Mouse (Mus musculus): Measurements from ENCODE around the gene Serpina1f. TPM values are rescaled to one million over a fixed set of nuclear protein-coding genes. Genes with fewer than 3 reads are reported as not detected.

Serpina1f gene
- polyA plus RNA-seq, 1 experiment from 2014 or later: not detected

DNA sequence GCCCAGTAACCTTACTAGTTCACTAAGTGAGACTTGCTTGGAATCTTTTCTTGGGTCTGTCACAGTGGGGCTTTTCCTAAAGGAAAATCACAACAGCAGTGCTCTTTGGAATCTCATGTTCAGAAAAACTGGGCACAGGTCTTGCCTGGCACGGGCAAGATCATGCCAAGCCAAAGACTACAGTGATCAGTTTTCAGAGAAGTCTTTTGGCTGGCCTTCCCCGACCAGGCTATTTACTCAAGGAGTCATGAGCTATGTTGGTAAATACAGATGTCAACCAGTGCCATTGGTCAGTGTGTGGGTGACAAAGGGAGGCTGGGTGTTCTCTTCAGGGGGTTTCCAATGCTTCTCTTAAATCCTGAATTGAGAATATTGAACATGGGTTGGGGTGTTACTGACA lies 36.2 kb downstream of the Serpina1f start:
- 89% methylated on average over 2 of the region's 2 CpGs for WGBS
- Histone ChIP-seq H3K4me1 (no peaks in the 10 kb centered on the region), H3K4me2 (replicated peaks) (no peak overlapping the region), H3K27me3 (no peaks in the 10 kb centered on the region), H3K9me3 (replicated peaks) (no peaks in the 10 kb centered on the region), H3K4me3 (no peak overlapping the region), H3K27ac (no peak overlapping the region), H3K36me3 (no peaks in the 10 kb centered on the region), H3K9ac (no peak overlapping the region)
- ATAC-seq (ENCODE audit: low FRiP score): no peak

DNA sequence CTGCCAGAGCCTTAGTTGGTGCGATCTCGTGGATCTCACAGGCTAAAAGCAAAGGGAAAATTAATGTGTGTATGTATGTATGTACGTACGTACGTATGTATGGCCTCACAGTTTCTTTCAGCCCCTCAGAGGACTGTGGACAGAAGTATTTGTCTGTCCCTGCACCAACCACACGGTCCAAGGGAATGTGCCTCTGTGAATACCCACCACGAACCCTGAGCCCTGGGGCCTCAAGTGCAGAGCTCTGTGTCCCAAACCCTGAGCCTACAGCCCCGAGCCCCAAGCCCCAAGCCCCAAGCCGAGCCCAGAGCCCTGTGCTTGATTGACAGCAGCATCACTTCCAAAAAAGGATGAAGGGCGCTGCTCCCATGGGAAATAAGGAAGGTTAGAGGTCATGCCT lies 37.3 kb downstream of the Serpina1f start:
- Histone ChIP-seq H3K4me1 (no peaks in the 10 kb centered on the region), H3K9me3 (replicated peaks) (no peaks in the 10 kb centered on the region), H3K27ac (no peak overlapping the region), H3K27me3 (no peaks in the 10 kb centered on the region), H3K36me3 (no peaks in the 10 kb centered on the region), H3K9ac (no peak overlapping the region), H3K4me2 (replicated peaks) (no peak overlapping the region), H3K4me3 (no peak overlapping the region)
- 88% methylated on average over 10 of the region's 10 CpGs for WGBS
- no peak for ATAC-seq (ENCODE audit: low FRiP score)

DNA sequence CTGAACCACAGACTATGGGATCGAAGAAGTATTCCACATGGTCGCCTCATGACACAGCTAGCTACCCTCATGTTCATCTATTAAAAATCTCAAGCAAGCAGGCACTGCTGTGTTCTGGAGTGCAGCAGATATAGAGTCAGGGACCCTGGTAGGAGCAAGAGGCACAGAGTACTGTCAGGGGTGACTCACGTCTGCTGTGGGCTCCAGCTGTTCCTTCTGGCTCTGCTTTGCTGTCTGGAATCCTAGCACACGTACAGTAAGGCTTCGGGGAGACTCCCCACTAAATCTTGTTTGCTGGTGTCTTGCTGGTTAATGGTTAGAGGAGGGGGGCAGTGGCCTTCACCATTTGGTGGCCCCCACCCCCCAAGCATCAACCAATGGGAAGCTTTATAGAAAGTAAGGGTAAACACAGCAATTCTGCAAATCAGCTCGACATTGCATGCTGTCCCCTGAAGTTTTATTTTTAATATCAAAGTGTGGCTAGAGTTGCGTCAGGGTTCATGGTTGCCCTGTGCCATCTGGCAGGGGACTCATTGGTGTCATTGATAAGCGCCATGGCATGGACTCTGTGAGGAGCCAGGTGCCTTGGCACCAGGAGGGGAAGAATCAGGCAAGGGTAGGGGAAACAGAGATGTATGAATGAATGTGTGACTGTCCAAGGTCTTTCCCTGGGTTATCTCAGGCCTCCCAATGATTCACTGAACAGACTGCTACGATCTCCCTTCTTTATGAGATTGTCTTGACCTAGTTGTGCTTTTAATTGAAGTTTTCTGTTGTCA lies 38.3 kb downstream of the Serpina1f start, which contains the start of gene Serpina6:
Gene Serpina6 (minus strand): TSS at position 365 of the 779 bp plus-strand sequence.
- H3K4me2 ChIP-seq (replicated peaks): no peak within 1 kb of the TSS
- H3K4me1 ChIP-seq: no peaks in the 10 kb centered on the region
- no peak within 1 kb of the TSS for H3K9ac ChIP-seq
- WGBS: 87% methylated on average over 9 of the region's 9 CpGs
- no peaks in the 10 kb centered on the region for H3K36me3 ChIP-seq
- ATAC-seq (ENCODE audit: low FRiP score): no peak
- no peaks in the 10 kb centered on the region for H3K9me3 ChIP-seq (replicated peaks)
- no peak within 1 kb of the TSS for H3K4me3 ChIP-seq
- no peaks in the 10 kb centered on the region for H3K27me3 ChIP-seq
- H3K27ac ChIP-seq: no peak within 1 kb of the TSS

DNA sequence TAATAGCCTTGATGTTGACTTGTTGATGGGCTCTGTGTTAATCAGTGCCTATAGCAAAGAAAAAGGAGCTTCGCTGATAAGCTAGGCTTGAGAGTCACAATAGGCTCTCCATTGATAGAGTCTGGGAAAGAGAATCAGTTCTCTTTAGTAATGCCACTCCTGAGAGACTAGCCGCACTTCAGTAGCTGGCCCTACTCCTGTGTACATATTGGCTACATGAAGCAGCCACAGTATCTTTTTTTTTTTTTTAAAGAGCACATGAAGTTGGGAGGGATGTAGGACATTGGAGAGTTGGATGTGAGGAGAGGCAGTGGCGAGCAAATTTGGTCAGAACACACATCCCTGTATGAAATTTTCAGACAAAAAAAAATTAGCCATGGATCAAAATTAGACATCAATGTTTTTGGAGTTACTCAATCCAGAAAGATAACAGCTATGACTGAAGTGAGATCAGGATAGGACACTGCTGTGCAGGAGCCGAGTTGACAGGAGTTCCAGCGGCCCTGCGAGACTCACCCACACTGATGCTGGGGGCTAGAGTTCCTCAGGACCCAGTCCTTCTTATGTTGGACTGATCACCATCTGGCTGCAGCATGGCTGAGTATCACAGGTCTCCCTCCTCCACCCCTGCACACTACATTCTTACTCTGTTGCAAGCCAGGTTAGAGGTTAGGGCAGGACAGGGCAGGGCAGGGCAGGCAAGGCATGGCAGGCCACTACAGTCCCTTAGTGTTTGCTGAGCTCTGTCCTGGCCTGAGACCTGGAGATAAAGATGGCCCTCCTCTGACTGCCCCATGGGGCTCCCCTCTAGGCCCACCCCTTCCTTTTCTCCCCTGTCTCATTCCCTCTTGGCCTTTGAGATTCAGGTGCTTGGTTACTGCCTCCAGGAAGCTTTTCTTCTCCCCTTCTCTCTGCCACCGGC lies 39.9 kb downstream of the Serpina1f start:
- H3K27me3 ChIP-seq: no peaks in the 10 kb centered on the region
- H3K36me3 ChIP-seq: no peaks in the 10 kb centered on the region
- H3K9ac ChIP-seq: no peak overlapping the region
- H3K27ac ChIP-seq: no peak overlapping the region
- no peaks in the 10 kb centered on the region for H3K4me1 ChIP-seq
- ATAC-seq (ENCODE audit: low FRiP score): no peak
- no peak overlapping the region for H3K4me3 ChIP-seq
- 86% methylated on average over 7 of the region's 7 CpGs for WGBS
- no peak overlapping the region for H3K4me2 ChIP-seq (replicated peaks)
- H3K9me3 ChIP-seq (replicated peaks): no peaks in the 10 kb centered on the region

DNA sequence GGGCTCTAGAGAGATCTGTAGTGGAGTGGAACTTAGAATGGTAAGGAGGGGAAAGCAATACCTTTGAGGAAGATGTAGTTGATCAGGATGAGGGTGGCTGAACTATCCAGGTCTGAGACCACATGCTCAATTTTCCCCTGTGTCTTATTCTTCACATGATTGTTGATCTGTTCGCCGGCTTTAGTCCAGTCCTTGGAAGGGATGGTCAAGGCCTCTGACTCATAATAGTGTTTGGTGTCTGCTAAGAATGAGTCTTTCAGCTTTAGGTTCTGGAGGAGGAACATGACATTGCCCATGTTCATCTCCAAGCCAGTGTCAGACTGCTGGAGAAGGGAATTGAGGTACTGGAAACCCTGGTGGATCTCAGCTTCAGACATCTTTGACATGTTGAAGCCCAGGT lies 41.5 kb downstream of the Serpina1f start:
- no peak overlapping the region for H3K27ac ChIP-seq
- H3K9me3 ChIP-seq (replicated peaks): no peaks in the 10 kb centered on the region
- no peaks in the 10 kb centered on the region for H3K4me1 ChIP-seq
- no peaks in the 10 kb centered on the region for H3K27me3 ChIP-seq
- ATAC-seq (ENCODE audit: low FRiP score): no peak
- no peak overlapping the region for H3K4me2 ChIP-seq (replicated peaks)
- H3K4me3 ChIP-seq: no peak overlapping the region
- 100% methylated on average over 2 of the region's 2 CpGs for WGBS
- H3K9ac ChIP-seq: no peak overlapping the region
- no peaks in the 10 kb centered on the region for H3K36me3 ChIP-seq

DNA sequence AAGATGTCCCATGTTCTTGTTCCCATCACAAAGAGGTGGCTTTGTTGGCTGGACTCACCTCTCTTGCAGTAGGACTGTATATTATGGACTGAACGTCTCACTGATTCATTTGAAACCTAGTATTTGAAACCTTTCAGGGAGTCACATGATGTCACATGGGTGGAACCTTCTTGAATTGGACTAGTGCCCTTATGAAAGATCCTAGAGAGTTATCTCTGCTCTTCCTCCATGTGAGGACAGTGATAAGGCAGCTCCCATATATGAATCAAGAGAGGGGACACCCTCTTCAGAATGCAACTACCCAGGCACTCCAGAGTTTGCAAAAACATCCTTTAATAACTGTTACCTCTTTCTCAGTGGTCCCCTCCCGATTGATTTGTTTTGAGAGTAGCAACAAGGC lies 49.0 kb downstream of the Serpina1f start:
- 77% methylated on average over 2 of the region's 2 CpGs for WGBS
- no peak for ATAC-seq (ENCODE audit: low FRiP score)

DNA sequence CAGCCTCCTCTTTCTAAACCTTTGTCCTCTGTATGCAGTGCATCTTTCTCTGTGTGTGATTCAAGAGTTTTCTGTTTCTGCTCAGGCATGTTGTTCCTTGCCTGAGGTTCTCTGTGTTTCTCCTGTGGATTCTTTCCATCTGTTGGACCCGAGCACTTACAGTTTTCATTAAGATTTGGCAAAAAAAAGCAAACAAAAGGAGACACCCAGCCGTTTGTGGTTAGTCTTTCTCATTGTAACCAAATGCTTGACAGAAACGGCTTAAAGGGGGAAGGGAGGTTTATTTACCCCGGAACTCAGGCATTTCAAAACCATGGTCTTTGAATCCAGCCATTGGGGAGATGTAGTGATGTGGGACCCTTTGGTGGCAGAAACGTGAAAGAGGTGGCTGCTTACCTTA lies 50.7 kb downstream of the Serpina1f start:
- H3K4me3 ChIP-seq: no peak overlapping the region
- no peaks in the 10 kb centered on the region for H3K27me3 ChIP-seq
- no peaks in the 10 kb centered on the region for H3K9me3 ChIP-seq (replicated peaks)
- no peaks in the 10 kb centered on the region for H3K4me1 ChIP-seq
- no peak for ATAC-seq (ENCODE audit: low FRiP score)
- H3K4me2 ChIP-seq (replicated peaks): no peak overlapping the region
- WGBS: 38% methylated on average over 5 of the region's 5 CpGs
- H3K36me3 ChIP-seq: no peaks in the 10 kb centered on the region
- no peak overlapping the region for H3K9ac ChIP-seq
- H3K27ac ChIP-seq: no peak overlapping the region

More for the DNA sequence above, 49.0 kb downstream of the Serpina1f start:
- Histone ChIP-seq H3K36me3 (no peaks in the 10 kb centered on the region), H3K9ac (no peak overlapping the region), H3K9me3 (replicated peaks) (no peaks in the 10 kb centered on the region), H3K27me3 (no peaks in the 10 kb centered on the region), H3K4me2 (replicated peaks) (no peak overlapping the region), H3K27ac (no peak overlapping the region), H3K4me1 (no peaks in the 10 kb centered on the region), H3K4me3 (no peak overlapping the region)

DNA sequence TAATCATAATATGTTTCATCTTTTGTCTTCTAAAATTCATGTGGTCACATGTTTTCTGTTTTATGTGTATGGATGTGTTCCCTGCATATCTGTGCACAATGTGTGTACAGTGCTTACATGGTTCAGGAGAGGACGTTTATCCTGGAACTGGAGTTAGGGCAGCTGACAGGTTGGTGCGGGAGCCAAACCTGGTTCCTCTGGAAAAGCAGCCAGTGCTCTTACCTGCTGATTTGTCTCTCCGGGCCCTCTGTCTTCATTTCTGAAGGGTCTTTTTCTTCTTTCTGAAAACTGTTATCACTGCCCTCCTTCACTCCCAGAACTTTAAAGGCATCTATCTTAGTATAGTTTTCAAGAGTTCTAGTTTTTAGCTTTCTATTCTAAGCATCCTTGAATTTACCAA lies 51.5 kb downstream of the Serpina1f start:
- no peaks in the 10 kb centered on the region for H3K9me3 ChIP-seq (replicated peaks)
- 84% methylated on average over 3 of the region's 3 CpGs for WGBS
- no peak for ATAC-seq (ENCODE audit: low FRiP score)
- H3K27me3 ChIP-seq: no peaks in the 10 kb centered on the region
- no peak overlapping the region for H3K4me2 ChIP-seq (replicated peaks)
- H3K4me1 ChIP-seq: no peaks in the 10 kb centered on the region
- H3K27ac ChIP-seq: no peak overlapping the region
- no peak overlapping the region for H3K9ac ChIP-seq
- H3K36me3 ChIP-seq: no peaks in the 10 kb centered on the region
- no peak overlapping the region for H3K4me3 ChIP-seq

DNA sequence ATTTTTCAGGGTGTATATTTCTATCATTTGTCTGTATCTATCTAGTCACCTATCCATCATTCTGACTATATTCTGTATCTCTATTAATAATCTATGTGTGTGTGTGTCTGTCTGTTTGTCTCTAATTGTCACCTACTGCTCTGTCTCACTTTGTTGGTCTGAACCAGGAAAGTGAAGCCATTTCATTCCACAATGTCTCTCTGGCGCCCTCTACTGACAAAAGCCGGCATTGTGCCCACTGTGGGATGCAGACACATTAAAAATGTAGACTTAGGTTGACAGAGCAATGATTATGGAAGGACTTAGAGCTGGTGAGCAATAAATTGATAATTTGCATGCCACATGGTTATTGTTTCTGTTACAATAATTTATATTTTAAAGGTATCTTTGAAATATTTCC lies 52.0 kb downstream of the Serpina1f start:
- WGBS: 0% methylated on average over 2 of the region's 2 CpGs
- H3K4me2 ChIP-seq (replicated peaks): no peak overlapping the region
- H3K4me3 ChIP-seq: no peak overlapping the region
- H3K9me3 ChIP-seq (replicated peaks): no peaks in the 10 kb centered on the region
- no peaks in the 10 kb centered on the region for H3K27me3 ChIP-seq
- peak; percentile 16; the same call in 1 of the 2 replicates for ATAC-seq (ENCODE audit: low FRiP score)
- H3K9ac ChIP-seq: no peak overlapping the region
- H3K4me1 ChIP-seq: no peaks in the 10 kb centered on the region
- no peak overlapping the region for H3K27ac ChIP-seq
- H3K36me3 ChIP-seq: no peaks in the 10 kb centered on the region

Other genes starting within 250 kb of the Serpina1f start
- not detected in 2 replicates for gene Ifi27l2b, start 238.3 kb downstream of the Serpina1f start, polyA plus RNA-seq (2016; fragmentation: Nextera tagmentation; extraction: Ambion mirVana)
- gene Ppp4r4, start 163.2 kb downstream of the Serpina1f start, polyA plus RNA-seq (2016; fragmentation: Nextera tagmentation; extraction: Ambion mirVana): 2.6 and 2.9 TPM in 2 replicates
- gene Serpina10, start 64.1 kb downstream of the Serpina1f start, polyA plus RNA-seq (2016; fragmentation: Nextera tagmentation; extraction: Ambion mirVana): not detected in 2 replicates
- gene Serpina6, start 38.3 kb downstream of the Serpina1f start, polyA plus RNA-seq (2016; fragmentation: Nextera tagmentation; extraction: Ambion mirVana): not detected in 2 replicates
- gene Serpina16, start 19.4 kb downstream of the Serpina1f start, polyA plus RNA-seq (2016; fragmentation: Nextera tagmentation; extraction: Ambion mirVana): not detected in 2 replicates
- gene Serpina1d, start 78.1 kb upstream of the Serpina1f start, polyA plus RNA-seq (2016; fragmentation: Nextera tagmentation; extraction: Ambion mirVana): not detected in 2 replicates
- gene Serpina1b, start 134.8 kb upstream of the Serpina1f start, polyA plus RNA-seq (2016; fragmentation: Nextera tagmentation; extraction: Ambion mirVana): not detected in 2 replicates
- gene Serpina1a, start 168.0 kb upstream of the Serpina1f start, polyA plus RNA-seq (2016; fragmentation: Nextera tagmentation; extraction: Ambion mirVana): not detected in 2 replicates
- gene Serpina1c, start 209.4 kb upstream of the Serpina1f start, polyA plus RNA-seq (2016; fragmentation: Nextera tagmentation; extraction: Ambion mirVana): not detected in 2 replicates

Measured in hindbrain, embryonic 12.5 days (tissue).